Mouse (Mus musculus): ENCODE data around the gene Ccdc87.

Gene Ccdc87

DNA sequence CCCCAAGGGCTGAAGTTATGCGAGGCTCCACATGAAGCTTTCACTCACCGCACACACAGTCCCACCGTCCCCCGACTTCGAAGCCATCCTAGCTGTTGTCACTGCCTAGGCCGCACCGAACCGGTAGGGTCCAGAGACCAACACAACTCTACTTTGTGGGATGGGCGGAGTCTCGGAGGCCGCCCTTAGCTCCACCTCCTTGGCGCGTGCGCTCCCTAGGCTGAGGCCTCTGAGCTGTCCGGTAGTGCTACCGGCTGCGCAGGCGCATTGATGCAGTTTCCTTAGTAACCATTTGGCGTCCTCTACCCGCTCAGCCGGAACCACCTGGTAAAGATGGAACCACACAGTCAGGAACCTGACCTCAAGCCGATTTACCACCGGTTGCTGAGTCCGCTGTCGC is at the start of gene Ccdc87, which contains the start of gene Ccs:
Gene Ccdc87, plus strand, starts transcription at position 218 of the 400 bp plus-strand sequence.
Gene Ccs, minus strand, starts transcription at position 184 of the 400 bp plus-strand sequence.
- POLR2A ChIA-PET = interaction anchor here (0.6 to 3.6 kb wide), 61 partner anchors 9 to 585 kb away, joined by 3 to 82 read pairs (median 5); partner anchors contain the start of genes Gm21992 (in 3 of the 4), Rbm14 (in 3 of the 4), Actn3 (in 2 of the 4) and Bbs1 (in 2 of the 4)
- CTCF ChIA-PET = interaction anchor here (0.5 to 2.6 kb wide), 18 partner anchors 8 to 215 kb away, joined by 3 to 23 read pairs (median 3); partner anchors contain the start of gene Bbs1 (in 1 of the 4)

DNA sequence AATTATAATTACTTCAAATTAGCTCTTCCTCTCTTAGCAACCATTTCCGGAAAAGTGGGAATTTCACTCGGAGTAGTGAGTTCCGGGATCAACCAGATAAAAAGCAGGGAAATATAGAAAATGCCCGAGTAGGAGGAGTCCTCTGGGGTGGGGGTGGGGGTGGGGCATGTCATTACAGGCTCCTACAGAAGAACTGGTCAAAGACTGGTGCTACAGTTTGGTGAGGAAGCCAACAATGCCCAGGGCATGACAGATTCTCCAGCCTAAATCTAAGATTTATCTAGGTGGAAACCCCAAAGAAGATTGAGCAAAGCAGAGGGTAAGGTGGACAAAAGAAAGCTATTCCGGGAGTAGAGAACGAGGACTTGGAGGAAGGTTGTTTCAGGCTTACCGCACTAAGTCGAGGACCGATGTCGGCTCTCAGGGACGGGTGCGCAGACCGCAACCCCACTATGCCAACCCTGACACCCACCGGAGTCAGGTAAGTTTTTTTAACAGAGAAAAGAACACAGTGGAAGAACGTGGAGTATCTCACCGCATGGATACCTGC is 45.8 kb upstream of the Ccdc87 start:
- POLR2A ChIA-PET = interaction anchor here (0.6 to 28.5 kb wide), 64 partner anchors 3 to 761 kb away, joined by 3 to 1124 read pairs (median 5); partner anchors contain the start of genes Rbm14 (in 4 of the 4), Gm21992 (in 3 of the 4), Ccdc87 (in 2 of the 4) and Ccs (in 2 of the 4)
- CTCF ChIA-PET = interaction anchor here in 2 of 4 experiments (0.5 to 1.5 kb wide), 5 partner anchors 10 to 1176 kb away, joined by 3 to 17 read pairs (median 4); partner anchors contain the start of genes Gm21992 (in 1 of the 2) and Rbm14 (in 1 of the 2)

DNA sequence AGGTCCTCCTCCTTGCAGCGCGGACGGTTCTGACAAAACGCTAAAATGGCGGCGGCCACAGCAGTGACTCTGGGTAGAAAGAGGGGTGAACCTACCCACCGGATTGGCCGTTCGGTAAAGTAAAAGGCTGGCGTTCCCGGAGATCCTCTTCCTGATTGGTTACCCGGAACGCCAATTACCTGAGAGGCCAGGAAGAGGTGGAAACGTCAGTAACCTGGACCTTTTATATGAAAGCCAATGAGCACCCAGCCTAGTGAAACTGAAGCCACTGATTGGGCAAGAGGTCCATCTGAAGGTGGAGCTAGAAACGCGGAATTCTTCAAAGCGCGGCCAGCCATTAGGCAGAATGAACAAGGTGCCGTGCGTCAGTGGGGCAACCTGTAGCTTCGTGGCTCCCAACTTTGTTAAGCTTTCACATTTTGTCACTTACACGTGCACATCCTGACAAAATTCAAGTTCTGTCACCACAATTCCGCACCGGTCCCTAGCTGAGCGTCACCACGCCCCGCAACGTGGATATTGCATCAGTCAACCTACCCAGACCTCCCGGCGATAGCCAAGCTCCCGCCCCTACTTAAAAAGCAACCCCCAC is 45.2 kb upstream of the Ccdc87 start, which contains the start of gene Rbm4:
Gene Rbm4, minus strand, starts transcription at position 71 of the 592 bp plus-strand sequence.
- ChIA-PET CTCF (interaction anchor here in 2 of 4 experiments (0.6 to 1.5 kb wide), 4 partner anchors 19 to 256 kb away, joined by 3 to 17 read pairs (median 4); partner anchors contain the start of genes Gm21992 (in 1 of the 2), Rbm14 (in 1 of the 2) and Rin1 (in 1 of the 2)), POLR2A (interaction anchor here (0.6 to 28.5 kb wide), 69 partner anchors 4 to 461 kb away, joined by 3 to 1124 read pairs (median 4); partner anchors contain the start of genes Rbm14 (in 4 of the 4), Dpp3 (in 3 of the 4), Gm21992 (in 3 of the 4) and Ccdc87 (in 2 of the 4))

DNA sequence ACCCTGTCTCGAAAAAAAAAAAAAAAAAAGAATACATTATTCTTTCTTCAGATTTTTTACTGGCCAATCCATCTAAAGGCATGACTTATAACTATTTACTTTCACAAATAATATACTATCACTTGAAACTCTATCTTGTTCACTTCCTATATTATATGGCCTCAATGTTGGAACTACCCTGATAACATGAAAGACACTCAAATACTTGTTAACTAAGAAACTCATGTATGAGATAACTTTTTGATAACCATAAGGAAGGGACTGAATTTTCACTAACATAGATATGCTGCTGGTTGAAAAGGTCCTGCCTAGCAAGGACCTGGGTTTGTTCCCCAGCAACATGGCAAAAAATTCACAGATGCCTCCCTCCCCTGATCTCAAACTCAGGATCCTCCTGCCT is 43.2 kb upstream of the Ccdc87 start:
- POLR2A ChIA-PET = interaction anchor here in 3 of 4 experiments (1.4 to 28.5 kb wide), 10 partner anchors 6 to 228 kb away, joined by 3 to 1124 read pairs (median 70); partner anchors contain the start of genes Gm21992 (in 3 of the 3), Rbm14 (in 3 of the 3), Rbm4 (in 1 of the 3) and Slc29a2 (in 1 of the 3)
- CTCF ChIA-PET = no interaction called here

DNA sequence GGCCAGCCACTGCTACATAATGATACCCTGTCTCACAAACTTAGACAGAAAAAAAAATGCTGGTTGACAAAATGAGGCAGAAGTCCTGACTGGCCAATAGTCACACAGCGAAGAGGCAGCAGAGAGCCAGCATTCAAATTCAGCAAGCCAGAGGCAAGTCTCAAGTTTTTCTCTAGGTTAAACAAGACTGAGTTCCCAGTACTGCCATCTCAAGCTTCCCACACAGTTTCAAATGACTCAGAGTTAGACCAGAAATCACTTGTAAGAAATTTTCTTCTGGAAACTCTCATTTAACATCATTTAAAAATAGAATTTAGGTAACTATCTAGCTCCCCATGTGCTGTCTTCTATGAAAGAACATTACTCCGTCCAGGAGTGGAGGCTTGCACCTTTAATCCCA is 41.3 kb upstream of the Ccdc87 start:
- ChIA-PET CTCF (interaction anchor here in 2 of 4 experiments (0.7 to 0.9 kb wide), 2 partner anchors 15 to 1471 kb away, joined by 3 read pairs; no protein-coding TSS in a partner anchor), POLR2A (interaction anchor here (0.6 to 28.5 kb wide), 13 partner anchors 4 to 606 kb away, joined by 3 to 1124 read pairs (median 5); partner anchors contain the start of genes Gm21992 (in 3 of the 4), Rbm14 (in 3 of the 4), Ppp1ca (in 1 of the 4) and Rbm4 (in 1 of the 4))

DNA sequence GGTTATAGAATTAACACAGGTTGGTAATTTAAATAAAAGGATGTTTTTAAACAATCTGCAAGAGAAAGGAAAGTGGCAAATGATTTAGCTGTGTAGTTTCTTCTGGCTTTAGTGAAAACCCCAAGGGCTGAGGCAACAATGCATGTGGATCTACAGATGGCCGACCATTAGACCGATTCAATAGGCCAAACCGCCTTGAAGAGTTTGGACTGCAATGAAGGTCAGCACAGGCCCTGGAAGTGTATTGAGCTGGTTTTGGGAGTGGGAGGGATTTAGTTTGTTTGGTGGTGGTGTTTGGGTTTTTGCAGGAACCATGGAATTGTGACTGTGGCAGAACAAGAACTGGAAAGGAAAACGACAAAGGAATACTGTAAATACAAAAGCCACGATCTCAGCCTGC is 40.1 kb upstream of the Ccdc87 start:
- CTCF ChIA-PET = interaction anchor here in 2 of 4 experiments (0.6 to 4.9 kb wide), 2 partner anchors 13 to 14 kb away, joined by 3 to 23 read pairs; partner anchors contain the start of genes Gm21992 (in 1 of the 2) and Rbm14 (in 1 of the 2)
- POLR2A ChIA-PET = interaction anchor here (0.9 to 28.5 kb wide), 13 partner anchors 3 to 289 kb away, joined by 3 to 1124 read pairs (median 3); partner anchors contain the start of genes Gm21992 (in 3 of the 4), Rbm14 (in 3 of the 4), Pcx (in 1 of the 4) and Rbm4 (in 1 of the 4)

DNA sequence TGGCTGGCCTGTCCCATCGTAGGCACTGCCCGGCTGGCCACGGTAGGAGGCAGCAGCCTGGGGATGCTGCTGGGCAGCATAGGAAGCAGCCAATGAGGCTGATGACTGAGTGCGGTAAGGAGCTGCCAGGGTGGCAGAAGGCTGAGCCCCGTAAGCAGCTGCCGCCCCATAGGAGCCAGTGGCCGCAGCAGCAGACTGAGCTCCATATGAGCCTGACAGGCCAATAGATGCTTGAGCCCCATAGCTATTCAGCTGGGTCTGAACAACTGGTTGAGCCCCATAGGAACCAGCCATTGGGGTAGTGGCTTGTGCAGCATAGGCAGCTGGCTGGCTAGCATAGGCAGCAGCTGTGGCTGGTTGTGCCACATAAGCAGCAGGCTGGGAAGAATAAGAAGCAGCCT is 36.5 kb upstream of the Ccdc87 start:
- POLR2A ChIA-PET = interaction anchor here (0.7 to 28.5 kb wide), 41 partner anchors 1 to 1282 kb away, joined by 3 to 1124 read pairs (median 5); partner anchors contain the start of genes Rbm4 (in 4 of the 4), Gm21992 (in 3 of the 4), Rbm14 (in 3 of the 4) and Ccdc87 (in 1 of the 4)
- CTCF ChIA-PET = interaction anchor here in 2 of 4 experiments (0.6 to 4.9 kb wide), 3 partner anchors 9 to 121 kb away, joined by 3 to 23 read pairs (median 4); partner anchors contain the start of genes Gm21992 (in 1 of the 2) and Rbm14 (in 1 of the 2)

DNA sequence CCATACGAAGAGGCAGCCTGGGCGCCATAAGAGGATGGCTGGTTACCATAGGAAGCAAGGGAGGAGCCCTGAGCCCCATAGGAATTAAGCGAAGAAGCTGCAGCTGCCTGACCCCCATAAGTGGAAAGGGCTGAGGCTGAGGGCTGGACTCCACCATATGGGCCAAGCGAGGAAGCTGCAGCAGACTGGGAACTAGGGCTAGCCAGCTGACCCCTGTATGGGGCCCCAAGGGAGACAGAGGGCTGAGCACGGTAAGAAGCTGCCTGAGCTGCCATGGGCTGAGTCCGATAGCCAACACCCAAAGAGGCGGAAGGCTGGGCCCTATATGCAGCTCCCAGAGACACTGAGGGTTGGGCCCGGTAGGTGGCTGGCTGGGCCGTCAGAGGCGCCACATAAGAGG is 35.9 kb upstream of the Ccdc87 start:
- POLR2A ChIA-PET = interaction anchor here (0.5 to 28.5 kb wide), 43 partner anchors 1 to 1282 kb away, joined by 3 to 1124 read pairs (median 5); partner anchors contain the start of genes Rbm4 (in 4 of the 4), Gm21992 (in 3 of the 4), Rbm14 (in 3 of the 4) and Ccdc87 (in 1 of the 4)
- CTCF ChIA-PET = interaction anchor here in 2 of 4 experiments (0.6 to 4.9 kb wide), 3 partner anchors 9 to 121 kb away, joined by 3 to 23 read pairs (median 4); partner anchors contain the start of genes Gm21992 (in 1 of the 2) and Rbm14 (in 1 of the 2)

DNA sequence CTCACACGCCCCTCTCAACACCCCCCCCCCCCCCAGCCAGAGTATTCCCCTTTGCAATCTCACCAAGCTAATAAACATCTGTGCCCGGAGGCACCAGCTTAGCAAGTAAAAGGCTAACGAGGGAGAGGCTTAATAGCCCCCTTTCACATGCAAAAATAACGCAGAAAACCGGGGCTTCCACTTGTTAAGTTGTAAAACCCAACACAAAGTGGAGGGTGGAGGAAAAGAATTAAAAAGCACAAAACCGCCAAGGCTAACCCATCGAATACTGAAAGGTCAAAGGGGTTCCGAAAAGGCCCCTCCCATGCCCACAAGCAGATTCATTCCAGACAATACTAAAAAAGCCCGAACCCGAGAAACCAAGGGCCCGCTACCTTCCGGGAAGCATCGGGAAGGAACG is 28.9 kb upstream of the Ccdc87 start:
- POLR2A ChIA-PET = interaction anchor here (0.6 to 24.6 kb wide), 58 partner anchors 12 to 1033 kb away, joined by 3 to 1124 read pairs (median 4); partner anchors contain the start of genes Rbm4 (in 4 of the 4), Ccdc87 (in 3 of the 4), Ccs (in 3 of the 4) and Bbs1 (in 2 of the 4)
- CTCF ChIA-PET = interaction anchor here in 2 of 4 experiments (0.5 to 1.0 kb wide), 3 partner anchors 37 to 53 kb away, joined by 3 read pairs; no protein-coding TSS in a partner anchor

DNA sequence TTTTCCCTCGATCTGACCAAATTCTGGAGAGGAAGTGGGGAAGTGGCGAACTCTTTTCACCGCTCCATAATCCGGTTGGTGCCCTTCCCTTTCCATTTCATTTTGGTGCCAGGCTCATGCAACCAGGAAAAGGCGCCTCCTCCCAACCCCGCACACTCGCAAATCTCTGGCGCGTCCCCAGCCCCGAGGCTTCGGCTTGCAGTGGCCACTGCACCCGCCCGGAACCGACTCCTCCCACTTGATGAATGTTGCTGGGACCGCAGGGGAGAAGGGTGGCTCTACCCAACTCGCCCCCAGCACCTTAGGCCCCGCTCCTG is 28.5 kb upstream of the Ccdc87 start:
- POLR2A ChIA-PET = interaction anchor here (0.5 to 24.6 kb wide), 80 partner anchors 11 to 680 kb away, joined by 3 to 1124 read pairs (median 8); partner anchors contain the start of genes Rbm4 (in 4 of the 4), Ccdc87 (in 3 of the 4), Ccs (in 3 of the 4) and Actn3 (in 2 of the 4)
- CTCF ChIA-PET = interaction anchor here in 3 of 4 experiments (0.5 to 3.1 kb wide), 7 partner anchors 10 to 67 kb away, joined by 3 to 73 read pairs (median 5); no protein-coding TSS in a partner anchor

DNA sequence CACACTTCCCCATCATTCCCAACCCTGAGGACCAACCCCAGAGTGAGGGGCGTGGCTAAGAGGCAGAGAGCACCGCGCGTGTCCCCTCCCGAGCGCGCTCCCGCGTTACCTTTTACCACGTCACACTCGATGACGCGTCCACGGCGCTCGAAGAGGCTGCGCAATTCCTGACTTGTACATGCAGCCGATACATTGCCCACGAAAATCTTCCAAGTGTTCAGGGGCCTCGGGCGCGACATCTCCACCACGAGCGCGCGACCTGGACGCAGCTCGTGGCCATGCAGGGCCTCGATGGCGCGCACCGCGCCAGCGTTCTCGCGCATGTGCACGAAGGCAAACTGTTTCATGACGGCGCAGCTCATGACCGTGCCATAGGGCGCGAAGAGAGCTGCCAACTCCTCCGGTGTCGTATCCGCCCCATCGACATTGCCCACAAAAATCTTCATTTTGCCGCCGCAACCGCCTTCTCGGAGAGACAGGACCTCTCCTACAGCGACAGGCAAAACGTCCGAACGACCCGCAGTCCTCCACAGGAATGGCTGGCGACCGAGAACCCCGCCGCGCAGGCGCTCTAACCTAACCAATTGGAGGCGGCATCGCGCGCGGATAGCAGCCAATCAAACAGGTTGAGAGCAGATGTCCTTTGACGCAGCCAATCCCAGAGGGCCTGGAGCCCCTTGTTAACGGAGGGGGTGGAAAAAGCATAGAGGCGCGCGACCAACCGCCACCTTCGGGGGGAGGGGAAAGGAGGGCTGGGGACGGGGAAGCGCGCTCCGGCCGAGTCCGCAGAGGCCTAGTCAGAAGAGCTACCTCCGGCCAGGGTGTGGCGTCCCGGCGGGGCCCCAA is 27.9 kb upstream of the Ccdc87 start, which contains the start of the genes Gm21992 and Rbm14:
Gene Gm21992, minus strand, starts transcription at position 550 of the 846 bp plus-strand sequence.
Gene Rbm14, minus strand, starts transcription at position 572 of the 846 bp plus-strand sequence.
- POLR2A ChIA-PET = interaction anchor here (0.5 to 24.6 kb wide), 119 partner anchors 9 to 1035 kb away, joined by 3 to 1124 read pairs (median 5); partner anchors contain the start of genes Rbm4 (in 4 of the 4), Bbs1 (in 3 of the 4), Ccdc87 (in 3 of the 4) and Ccs (in 3 of the 4)
- CTCF ChIA-PET = interaction anchor here (0.6 to 3.1 kb wide), 19 partner anchors 10 to 301 kb away, joined by 3 to 73 read pairs (median 8); partner anchors contain the start of genes Bbs1 (in 1 of the 4), Ccdc87 (in 1 of the 4), Ccs (in 1 of the 4) and Pcx (in 1 of the 4)

DNA sequence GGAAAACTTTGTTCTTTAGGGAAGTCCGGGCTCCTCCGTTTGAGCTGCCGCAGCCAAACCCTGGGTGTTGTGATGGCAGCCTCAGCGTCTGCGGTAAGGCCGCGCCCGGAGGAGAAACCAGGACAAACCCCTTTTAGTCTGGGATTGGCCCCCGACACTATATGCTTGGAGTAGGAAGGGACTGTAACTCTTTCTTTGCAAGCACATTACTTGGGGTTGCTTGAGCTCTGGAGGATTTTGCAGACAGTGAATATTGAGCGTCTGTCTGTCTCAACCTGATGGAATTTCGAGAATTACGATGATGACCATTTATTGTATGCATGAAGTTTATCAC is 27.3 kb upstream of the Ccdc87 start:
- CTCF ChIA-PET = interaction anchor here (0.6 to 3.1 kb wide), 22 partner anchors 11 to 302 kb away, joined by 3 to 73 read pairs (median 5); partner anchors contain the start of genes Bbs1 (in 1 of the 4), Ccdc87 (in 1 of the 4), Ccs (in 1 of the 4) and Pcx (in 1 of the 4)
- POLR2A ChIA-PET = interaction anchor here (0.5 to 24.6 kb wide), 116 partner anchors 8 to 1034 kb away, joined by 3 to 1124 read pairs (median 5); partner anchors contain the start of genes Rbm4 (in 4 of the 4), Bbs1 (in 3 of the 4), Ccdc87 (in 3 of the 4) and Ccs (in 3 of the 4)

DNA sequence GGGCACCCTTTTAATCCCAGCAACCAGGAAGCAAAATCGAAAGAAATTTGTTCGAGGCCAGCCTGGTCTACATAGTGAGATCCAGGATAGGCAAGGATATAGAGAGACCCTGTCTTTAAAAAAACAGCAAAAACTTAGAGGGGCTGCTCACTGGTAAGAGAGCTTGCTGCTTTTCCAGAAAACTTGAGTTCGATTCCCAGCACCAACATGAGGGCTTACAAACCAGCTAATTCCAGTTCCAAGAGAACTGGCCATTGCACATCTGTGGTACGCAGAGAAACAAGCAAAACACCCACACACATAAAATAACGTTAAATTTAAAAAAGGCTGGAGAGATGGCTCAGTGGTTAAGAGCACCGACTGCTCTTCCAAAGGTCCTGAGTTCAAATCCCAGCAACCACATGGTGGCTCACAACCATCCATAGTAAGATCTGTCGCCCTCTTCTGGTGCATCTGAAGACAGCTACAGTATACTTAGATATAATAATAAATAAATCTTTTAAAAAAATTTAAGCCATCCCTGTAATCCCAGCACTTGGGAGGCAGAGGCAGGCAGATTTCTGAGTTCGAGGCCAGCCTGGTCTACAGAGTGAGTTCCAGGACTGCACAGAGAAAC is 26.7 kb upstream of the Ccdc87 start:
- ChIA-PET POLR2A (interaction anchor here (0.5 to 24.6 kb wide), 128 partner anchors 8 to 1034 kb away, joined by 3 to 1124 read pairs (median 5); partner anchors contain the start of genes Rbm4 (in 4 of the 4), Bbs1 (in 3 of the 4), Ccdc87 (in 3 of the 4) and Ccs (in 3 of the 4)), CTCF (interaction anchor here (0.5 to 3.1 kb wide), 72 partner anchors 10 to 676 kb away, joined by 3 to 73 read pairs (median 4); partner anchors contain the start of genes Ccdc87 (in 4 of the 4), Ccs (in 4 of the 4), Bbs1 (in 3 of the 4) and Rbm4b (in 2 of the 4))

DNA sequence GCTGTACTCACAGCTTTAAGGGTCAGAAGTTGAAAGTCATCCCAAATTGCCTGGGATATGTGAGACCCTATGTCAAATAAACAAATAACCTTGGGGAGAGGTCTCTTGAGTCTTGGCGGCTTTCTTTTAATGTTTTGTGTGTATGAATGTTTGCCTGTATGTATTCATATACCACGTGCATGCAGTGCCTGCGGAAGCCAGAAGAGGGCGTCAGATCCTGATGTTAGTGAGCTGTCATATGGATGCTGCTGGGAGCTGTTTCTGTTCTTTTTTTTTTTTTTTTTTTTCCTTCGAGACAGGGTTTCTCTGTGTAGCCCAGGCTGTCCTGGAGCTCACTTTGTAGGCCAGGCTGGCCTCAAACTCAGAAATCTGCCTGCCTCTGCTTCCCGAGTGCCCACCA is 26.2 kb upstream of the Ccdc87 start:
- POLR2A ChIA-PET = interaction anchor here (0.5 to 24.6 kb wide), 79 partner anchors 8 to 612 kb away, joined by 3 to 1124 read pairs (median 7); partner anchors contain the start of genes Rbm4 (in 4 of the 4), Ccdc87 (in 3 of the 4), Ccs (in 3 of the 4) and Ctsf (in 3 of the 4)
- CTCF ChIA-PET = interaction anchor here (0.5 to 3.1 kb wide), 81 partner anchors 9 to 677 kb away, joined by 3 to 73 read pairs (median 4); partner anchors contain the start of genes Ccdc87 (in 4 of the 4), Ccs (in 4 of the 4), Bbs1 (in 3 of the 4) and Rbm4b (in 2 of the 4)

Data from embryonic stem cell, embryonic (primary cell).